Mouse (Mus musculus): ENCODE measurements around the gene Frmd4a.
"Not testable (repeated sequence)": the region's sequence is repeated elsewhere in the genome, so short reads cannot be mapped to it uniquely, and the experiment has no call there.

The Frmd4a gene

DNA sequence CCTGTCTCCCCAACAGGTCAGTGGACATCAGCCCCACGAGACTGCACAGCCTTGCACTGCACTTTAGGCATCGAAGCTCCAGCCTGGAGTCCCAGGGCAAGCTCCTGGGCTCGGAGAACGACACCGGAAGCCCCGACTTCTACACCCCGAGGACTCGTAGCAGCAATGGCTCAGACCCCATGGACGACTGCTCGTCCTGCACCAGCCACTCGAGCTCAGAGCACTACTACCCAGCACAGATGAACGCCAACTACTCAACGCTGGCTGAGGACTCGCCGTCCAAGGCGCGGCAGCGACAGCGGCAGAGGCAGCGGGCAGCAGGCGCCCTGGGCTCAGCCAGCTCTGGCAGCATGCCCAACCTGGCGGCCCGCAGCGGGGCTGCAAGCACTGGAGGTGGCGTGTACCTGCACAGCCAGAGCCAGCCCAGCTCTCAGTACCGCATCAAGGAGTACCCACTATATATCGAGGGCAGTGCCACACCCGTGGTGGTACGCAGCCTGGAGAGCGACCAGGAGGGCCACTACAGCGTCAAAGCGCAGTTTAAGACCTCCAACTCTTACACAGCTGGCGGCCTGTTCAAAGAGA lies 585.9 kb downstream of the Frmd4a start:
- in situ Hi-C loops (cut with MboI; ENCODE audit: low sequenced_read_pairs): no loop called here

DNA sequence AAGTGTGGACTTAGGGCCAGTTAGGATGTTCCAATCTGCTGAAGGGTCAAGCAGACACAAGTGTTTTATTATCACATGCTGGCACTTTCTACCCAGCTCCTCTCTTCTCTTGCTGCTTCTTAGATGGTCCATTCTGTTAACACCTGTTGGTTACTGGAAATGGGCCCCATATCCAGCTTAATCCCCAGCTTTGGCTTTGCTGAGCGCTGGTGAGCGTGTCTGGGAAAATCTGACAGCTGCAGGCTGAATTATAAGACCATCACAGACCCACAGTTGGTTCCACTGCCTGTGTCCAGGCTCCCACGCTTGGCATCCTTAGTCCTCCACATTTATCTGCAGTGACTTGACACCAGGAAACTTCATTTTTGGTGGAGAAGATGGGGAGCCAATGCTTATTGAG lies 589.0 kb downstream of the Frmd4a start:
- in situ Hi-C loops (cut with MboI; ENCODE audit: low sequenced_read_pairs): no loop called here

DNA sequence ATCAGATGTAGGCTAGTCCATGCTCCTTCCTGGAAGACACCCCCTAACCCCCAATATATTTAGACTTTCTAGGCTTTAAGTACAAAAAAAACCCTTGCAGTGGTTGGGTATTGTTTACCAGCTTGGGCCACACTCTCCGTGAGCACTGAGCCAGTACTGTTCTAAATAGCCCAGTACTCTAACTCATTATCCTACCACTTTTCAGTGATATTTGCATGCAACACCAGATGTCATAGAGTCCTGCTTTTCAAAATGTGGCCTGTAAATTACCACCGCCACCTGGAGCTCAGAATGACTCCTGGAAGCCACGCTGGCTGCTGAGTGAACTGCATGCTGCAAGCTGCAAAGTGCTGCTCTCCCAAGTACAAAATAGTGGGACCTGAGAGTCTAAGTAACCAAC lies 590.7 kb downstream of the Frmd4a start:
- in situ Hi-C loops (cut with MboI; ENCODE audit: low sequenced_read_pairs): no loop called here

DNA sequence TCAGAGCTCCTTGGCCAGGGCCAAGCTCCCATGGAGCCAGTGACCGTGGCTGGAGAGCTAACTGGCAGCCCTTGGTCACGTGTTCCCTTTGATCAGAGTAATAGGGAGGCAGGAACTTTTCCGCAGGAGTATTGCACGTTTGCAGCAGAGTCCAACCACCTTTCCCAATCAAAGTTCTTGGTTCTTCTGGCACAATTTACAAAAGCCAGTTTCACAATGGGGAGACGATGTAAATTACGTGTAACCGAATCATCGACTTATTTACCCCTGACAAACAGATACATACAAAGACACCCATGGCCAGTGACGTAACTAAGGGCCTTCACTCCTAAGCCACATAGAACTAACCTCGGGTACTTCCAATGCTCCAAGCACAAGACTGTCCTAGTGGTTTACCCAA lies 591.9 kb downstream of the Frmd4a start:
- in situ Hi-C loops (cut with MboI; ENCODE audit: low sequenced_read_pairs): no loop called here

DNA sequence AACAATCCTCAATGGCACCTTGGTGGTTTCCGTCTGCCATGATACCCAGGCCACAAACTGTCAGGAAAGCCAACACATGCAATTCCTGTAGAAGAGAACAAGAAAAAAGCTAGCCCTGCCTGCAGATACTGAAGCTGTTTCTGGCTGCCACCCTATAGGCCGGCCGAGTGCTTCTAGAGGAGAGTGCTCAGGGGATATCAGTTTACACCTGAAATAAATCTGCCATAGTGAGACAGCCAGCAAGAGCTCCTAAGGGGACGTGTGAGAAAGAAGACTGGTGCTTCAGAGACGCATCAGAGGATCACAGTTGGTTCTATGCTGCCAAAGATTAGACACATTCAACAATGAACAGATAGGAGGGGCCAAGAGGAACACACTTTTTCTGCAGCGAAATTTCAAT lies 593.8 kb downstream of the Frmd4a start:
- in situ Hi-C loops (cut with MboI; ENCODE audit: low sequenced_read_pairs): no loop called here

DNA sequence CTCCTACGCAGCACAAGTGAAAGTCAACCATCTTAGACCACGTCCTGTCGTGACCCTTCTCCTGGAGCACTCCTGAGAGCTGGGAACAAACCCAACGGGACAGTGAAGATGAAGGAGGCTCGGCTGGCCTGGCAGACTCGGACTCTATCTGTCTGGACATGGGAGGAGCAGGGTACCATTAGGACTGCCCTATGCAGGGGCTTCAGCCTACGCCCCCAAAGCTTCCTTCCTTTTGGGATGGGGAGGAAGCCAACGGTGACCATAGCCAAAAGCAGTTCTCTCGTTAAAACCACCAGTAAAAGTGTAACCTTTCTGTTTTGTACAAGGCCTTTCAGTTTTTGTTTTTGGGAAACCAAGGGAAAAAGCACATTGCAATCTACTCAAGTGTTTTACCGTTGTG lies 594.2 kb downstream of the Frmd4a start:
- in situ Hi-C loops (cut with MboI; ENCODE audit: low sequenced_read_pairs): no loop called here

DNA sequence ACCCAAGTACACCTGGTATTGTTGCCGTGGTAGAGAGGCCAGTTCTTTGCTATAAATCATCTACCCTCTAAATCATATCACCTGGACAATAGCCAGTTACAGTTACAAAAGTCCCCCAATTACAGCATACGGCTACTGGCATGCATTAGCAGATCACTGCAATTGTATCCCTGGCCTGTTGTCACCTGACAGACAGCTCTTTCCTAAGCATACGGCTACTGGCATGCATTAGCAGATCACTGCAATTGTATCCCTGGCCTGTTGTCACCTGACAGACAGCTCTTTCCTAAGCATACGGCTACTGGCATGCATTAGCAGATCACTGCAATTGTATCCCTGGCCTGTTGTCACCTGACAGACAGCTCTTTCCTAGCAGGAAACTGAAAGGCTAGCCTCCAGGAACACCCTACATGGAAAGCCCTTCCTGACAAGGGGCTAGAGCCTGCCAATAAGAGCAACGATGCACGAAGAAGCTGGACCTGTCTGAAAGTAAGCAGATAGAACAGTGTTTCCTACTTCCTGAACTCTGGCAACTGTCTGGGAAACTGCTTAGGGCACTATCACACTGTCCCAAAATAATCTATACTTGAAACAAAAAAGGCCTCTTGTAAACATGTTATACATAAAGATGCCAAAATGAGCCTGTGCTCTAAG lies 596.9 kb downstream of the Frmd4a start:
- in situ Hi-C loops (cut with MboI; ENCODE audit: low sequenced_read_pairs): not testable (repeated sequence)

DNA sequence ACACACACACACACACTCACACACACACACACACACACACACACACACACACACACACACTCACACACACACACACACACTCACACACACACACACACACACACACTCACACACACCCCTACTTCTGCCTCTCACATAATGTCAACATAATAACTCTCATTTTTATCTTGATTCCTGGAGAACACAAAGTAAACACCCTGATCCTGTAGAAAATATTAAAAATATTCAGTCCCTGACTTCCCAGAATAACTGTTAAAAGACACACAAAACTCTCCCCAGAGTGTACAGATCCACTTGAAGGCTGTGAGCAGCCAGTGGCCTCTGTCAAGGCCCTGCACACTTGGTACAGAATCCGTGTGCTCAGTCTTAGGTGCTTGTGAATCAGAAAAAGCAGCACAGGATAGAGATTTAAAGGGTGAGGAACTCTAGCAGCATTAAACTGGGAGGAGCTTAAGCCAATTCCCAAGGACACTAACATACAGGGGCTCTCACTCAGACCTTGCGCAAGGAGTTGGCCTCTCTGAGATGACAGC lies 597.6 kb downstream of the Frmd4a start:
- in situ Hi-C loops (cut with MboI; ENCODE audit: low sequenced_read_pairs): no loop called here

DNA sequence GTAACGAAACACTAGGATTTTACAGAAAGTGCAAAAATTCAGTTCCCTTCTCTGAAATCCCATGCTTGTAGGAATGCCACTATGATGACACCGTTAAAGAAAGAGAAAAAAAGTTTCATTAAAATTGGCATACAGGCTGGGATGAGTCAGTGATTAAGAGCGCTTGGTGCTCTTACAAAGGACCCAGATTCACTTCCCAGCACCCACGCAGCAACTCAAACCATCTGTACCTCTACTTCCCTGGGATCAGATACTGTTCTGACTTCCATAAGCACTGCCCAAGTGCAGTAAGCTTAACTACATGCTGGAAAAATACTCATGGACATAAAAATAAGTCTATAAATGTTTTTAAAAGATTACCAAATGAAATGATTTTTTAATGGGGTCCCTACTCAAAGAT lies 599.5 kb downstream of the Frmd4a start:
- in situ Hi-C loops (cut with MboI; ENCODE audit: low sequenced_read_pairs): no loop called here

DNA sequence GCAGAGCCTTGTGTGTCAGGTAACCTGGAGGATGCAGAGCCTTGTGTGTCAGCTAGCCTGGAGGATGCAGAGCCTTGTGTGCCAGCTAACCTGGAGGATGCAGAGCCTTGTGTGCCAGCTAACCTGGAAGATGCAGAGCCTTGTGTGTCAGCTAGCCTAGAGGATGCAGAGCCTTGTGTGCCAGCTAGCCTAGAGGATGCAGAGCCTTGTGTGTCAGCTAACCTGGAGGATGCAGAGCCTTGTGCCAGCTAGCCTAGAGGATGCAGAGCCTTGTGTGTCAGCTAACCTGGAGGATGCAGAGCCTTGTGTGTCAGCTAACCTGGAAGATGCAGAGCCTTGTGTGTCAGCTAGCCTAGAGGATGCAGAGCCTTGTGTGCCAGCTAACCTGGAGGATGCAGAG lies 601.6 kb downstream of the Frmd4a start:
- in situ Hi-C loops (cut with MboI; ENCODE audit: low sequenced_read_pairs): not testable (repeated sequence)

DNA sequence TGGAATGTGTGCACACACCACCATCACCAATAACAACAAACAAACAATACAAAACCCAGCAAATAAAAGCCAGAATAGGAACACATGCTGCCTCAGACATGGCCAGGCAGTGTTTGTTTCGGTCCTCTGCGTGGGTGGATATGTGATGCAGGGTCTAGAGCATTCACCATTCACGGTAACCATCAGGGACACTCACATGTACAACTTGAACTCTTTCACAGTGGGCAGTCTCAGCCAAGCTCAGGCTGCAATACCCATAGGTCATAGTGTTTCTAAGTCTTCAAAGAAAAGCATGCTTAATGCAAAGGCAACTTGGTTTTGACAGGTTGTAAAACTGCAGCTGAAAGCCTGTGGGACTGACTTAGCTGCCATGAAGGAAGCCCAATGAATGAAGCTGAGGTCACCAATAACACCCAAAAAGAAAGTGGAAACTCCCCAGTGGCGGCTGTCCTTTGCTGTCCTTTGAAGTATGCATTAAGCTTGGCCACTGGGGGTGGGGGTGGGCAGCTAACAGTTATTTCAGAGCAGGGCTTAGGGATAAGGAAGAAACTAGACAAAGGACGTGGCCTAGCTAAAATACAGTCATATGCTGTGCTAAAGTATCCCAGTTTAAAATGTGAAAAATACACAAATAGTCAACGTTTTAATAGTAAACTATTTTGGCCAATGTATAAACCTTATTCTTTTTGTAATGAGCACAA lies 602.5 kb downstream of the Frmd4a start:
- in situ Hi-C loops (cut with MboI; ENCODE audit: low sequenced_read_pairs): no loop called here

DNA sequence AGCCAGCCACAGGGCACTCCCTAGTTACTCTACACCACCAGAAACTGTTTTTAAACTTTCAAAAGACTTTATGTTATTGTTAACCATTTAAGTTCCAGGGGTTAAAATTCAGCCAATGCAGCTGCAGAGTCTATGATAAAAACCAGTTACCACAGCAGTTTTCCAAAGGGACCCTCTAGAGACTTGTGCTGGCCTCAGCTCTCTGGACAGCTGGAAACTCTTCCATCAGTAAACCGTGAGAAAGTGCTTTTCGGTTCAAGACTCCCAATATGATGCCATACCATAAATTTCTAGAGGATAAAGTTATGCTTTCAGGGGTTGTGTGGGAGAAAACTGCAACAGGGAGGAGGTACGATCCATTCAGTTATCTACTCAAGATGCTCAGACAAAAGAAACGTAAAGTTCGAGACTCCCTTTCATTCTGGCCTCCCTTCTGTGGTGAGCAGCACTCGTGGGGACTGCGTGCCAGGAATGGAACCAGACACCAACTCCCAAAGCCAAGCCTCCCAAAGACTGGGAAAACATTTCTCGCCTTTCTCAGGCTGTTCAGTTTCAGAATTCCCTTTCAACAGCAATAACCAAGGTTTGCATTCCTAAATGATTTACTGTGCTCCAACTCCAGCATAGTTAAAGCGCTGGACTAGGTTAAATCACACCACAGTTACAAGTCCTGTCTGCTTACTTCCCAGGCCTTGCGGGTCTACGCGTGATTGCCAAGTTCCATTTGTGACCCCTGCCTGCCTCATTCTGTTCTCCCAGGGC lies 603.3 kb downstream of the Frmd4a start:
- in situ Hi-C loops (cut with MboI; ENCODE audit: low sequenced_read_pairs): no loop called here

DNA sequence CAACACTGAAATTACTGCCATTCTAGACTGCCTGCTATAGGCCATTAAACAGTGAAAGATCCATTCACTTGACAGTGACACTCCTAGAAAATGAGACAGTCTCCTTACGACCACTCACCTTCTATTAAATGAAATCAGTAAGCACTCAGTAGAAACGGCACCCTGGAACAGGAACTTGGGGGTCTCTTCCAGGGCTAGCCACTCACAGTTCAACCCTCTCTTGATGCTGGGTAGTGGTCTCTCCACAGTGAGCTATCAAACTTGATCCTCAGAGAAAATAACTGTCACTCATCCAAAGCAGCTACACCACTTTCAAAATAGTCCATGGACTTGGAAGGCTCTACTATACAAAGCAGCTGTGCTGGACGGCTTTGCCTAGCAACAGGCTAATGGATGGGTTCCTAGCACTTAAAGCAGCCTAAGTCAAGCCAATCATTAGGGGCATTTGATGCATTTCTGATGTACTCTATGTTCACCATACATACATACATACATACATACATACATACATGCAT lies 604.0 kb downstream of the Frmd4a start:
- in situ Hi-C loops (cut with MboI; ENCODE audit: low sequenced_read_pairs): no loop called here

DNA sequence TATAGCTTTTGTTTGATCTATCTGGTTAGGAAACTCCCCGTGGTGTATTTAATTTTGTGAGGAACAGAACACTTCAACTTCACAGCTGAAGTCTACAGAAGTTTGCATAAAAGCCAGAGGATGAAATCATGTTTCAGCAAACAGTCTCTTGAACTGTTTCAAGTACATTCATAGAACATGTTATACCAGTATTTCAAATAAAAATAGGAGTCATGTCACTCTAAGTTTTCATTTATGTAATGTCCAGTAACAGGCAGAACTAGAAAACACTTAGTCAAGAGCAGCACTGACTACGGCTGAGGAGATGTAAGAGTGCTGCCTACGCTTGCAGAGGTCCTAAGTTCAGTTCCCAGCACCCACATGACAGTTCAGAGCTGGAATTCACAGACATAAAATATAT lies 609.4 kb downstream of the Frmd4a start:
- in situ Hi-C loops (cut with MboI; ENCODE audit: low sequenced_read_pairs): no loop called here

DNA sequence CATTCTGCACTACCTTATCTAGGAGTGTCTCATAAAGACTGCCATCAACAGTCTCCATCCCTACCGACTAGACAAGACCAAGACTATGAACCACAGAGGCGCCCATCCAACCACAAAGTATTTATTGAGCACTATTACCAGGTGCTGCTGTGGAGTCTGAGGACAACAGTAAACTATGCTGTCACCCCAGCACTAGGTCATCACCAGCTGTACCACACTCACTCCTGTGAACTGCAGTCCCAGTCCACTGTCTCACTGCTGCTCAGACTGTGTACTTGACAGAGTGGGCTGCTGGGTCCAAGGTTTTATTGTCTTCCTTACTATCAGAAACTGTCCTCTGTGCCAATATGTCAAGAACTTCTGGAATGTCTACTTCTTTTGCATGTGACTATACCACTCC lies 611.4 kb downstream of the Frmd4a start:
- in situ Hi-C loops (cut with MboI; ENCODE audit: low sequenced_read_pairs): no loop called here

DNA sequence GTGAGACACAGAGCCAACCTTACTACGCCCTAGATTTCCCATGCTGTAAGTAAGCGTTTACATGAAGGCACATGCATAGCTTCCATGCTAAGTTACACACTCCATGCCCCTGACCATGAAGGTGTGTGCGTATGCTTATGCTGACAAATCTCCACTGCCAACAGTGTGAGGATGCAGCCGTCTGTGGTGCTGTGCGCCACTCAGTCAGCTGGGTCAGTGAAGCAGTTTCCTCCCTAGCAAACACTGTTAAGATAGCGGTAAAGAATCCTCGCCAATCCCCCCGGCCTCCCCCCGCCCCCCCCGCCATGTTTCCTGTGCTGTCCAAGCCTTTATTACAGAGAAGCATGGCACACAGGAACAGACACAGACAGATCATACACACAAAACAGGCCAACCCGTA lies 612.0 kb downstream of the Frmd4a start:
- in situ Hi-C loops (cut with MboI; ENCODE audit: low sequenced_read_pairs): no loop called here

DNA sequence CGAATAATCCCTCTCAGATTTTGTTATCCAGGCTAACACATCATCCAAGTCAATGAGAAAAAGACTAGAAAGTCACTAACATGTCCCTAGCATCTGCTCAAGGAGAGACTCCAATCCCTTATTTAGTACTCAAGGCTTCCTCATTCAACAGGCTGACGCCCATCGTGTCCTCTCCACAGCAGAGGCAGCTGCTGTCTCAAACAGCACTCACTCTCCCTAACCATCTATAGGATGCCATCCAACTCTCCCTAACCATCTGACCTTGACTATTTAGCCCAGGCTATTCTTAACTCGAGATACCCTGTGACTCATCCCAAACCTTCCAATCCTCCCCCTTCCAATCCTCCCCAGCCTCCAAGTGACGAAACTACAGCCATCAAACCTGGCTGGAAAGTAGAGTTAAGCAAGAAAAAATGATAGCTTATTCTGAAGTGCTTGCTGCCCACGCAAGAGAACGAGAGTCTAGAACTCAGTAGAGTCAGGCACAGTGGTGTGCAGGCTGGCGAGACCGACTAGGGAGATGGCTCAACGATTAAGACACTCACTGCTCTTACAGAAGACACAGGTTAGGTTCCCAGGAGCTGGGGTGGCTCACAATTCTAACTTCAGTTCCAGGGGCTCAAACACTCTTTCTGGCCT lies 612.8 kb downstream of the Frmd4a start:
- in situ Hi-C loops (cut with MboI; ENCODE audit: low sequenced_read_pairs): no loop called here

DNA sequence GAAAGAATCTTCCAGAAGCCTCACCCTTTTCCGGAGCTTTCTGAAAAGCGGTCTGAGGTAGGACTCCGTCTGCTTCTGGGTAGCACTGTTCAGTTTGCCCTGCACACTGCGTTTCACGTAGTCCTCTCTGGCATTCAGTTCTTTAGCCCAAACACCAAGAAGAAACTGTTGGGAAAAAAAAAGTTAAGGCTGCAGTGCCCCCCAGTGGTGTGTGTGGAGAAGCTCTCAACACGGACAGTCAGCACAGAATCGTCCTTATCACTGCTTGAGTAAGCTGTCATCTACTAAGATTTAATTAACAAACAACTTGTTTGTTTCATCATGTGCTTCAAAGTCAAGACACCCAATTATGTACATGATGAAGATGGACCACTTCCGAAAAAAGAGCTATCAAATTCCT lies 618.3 kb downstream of the Frmd4a start:
- in situ Hi-C loops (cut with MboI; ENCODE audit: low sequenced_read_pairs): no loop called here

DNA sequence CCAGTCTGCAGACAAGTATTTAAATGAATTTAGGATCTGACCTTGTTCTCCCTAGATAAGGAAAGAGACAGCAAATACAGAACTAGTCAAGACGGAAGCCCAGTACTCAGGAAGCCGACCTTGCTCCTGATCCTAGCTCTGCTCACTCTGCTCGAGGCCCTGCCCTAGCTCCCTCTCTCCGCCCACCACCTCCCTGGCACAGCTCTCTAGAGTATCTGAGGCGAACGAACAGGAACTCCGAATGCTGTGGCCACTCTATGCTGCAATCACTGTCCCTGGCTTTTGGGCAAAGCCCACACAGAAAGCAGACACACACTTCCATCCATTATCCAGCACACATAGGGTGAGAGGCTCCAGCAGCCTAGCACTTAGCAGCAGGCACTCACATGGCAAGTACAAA lies 619.1 kb downstream of the Frmd4a start:
- in situ Hi-C loops (cut with MboI; ENCODE audit: low sequenced_read_pairs): no loop called here

DNA sequence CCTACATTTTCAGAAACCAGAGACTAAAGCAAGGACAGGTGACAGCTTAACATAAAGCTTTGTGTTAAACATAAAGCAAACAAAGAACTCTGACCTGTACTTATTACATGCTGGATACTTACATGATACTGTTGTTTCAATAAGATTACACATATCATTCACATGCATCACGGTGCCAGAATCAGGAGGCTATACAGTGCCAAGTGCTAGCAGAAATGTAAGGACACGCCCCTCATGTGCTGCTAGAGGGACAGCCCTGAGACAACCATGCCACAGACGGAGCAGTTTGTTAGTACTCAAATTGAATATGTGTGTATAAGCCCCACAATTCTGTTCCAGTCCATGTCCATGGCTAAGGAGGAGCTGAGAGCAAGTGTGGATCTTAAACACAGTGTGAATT lies 620.7 kb downstream of the Frmd4a start:
- in situ Hi-C loops (cut with MboI; ENCODE audit: low sequenced_read_pairs): no loop called here

DNA sequence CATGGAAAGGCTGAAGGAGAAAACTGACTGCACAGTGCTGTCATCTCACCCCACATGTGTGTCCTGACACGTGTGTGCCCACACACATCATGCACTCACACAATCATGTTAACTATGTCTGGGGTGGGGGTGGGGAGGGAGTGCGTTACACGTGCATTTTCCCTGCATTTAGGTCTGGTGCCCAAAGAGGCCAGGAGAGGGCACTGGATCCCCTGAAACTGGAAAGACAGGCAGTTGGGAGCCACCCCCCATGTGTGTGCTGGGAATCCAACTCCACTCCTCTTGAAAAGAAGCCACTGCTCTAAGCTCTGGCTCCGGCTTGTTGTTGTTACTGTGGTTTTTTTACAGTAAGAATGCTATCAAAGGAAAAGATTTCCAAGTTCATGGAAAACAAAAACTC lies 627.5 kb downstream of the Frmd4a start:
- in situ Hi-C loops (cut with MboI; ENCODE audit: low sequenced_read_pairs): no loop called here
